Mouse (Mus musculus) 416B (cell line): Measurements from ENCODE around the gene Cyp4x1.
A peak's percentile ranks its signal among the peaks of the same experiment; 100 is the strongest.
"Not testable (repeated sequence)": the region's sequence is repeated elsewhere in the genome, so short reads cannot be mapped to it uniquely, and the experiment has no call there.

Source experiments
- DNase-seq: peaks from one replicate; pipeline ENCODE4 v3.0.0; 2011; ENCODE audit warnings: low read depth

Gene Cyp4x1

DNA sequence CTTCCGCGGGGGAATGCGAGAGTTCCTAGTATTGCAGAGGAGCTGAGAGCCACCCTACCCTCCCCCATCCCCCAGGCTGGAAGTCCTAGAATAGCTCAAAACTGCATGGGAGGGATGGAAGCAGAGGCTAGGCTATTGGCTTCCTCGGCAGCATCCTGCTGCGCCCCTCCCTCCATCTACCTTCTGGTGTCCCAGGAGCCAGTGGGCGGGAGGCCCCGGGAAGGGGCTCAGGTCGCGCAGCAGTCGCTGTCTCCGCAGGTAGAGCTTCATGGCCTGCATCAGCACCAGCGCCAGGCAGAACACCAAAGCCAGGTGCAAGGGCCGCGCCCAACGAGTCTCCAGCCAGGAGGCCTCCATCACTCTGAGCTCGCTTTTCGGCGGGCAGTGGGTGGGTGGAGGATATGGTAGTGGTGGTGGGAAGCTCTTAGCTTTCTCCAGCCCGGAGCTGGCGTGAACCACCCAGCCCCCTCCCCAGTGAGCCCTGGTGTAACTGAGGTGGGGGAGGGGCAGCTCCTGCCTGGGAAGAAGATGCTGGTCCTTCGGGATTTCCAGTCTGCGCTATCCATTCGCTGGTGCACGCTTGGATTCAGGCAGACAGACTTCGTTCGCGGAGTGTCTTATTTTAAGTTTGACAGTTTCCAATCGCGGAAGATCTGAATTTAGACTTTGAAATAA, at the start of gene Cyp4x1:
TSS of gene Cyp4x1 (minus strand) at position 661 of the 675 bp plus-strand sequence.
- DNase-seq = no peak

DNA sequence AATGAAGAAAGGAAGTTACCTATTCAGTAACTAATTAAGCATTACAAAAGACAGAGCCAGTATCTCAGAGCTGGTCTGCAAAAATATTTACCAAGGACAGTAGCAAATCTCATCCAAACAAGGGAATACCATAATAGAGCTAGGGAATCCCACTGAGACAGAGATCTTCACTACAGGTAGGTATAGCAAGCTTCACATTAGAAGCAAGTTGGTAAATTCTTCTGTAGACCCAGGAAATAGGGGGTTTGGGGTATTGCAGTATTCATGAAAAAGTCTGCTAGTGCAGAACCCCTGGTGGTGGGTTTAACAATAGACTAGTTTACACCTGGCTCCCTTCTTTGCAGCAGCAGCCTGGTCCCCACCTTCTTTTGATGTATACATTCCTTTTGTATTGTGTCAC, 42.1 kb upstream of the Cyp4x1 start:
- not testable (repeated sequence) for DNase-seq

DNA sequence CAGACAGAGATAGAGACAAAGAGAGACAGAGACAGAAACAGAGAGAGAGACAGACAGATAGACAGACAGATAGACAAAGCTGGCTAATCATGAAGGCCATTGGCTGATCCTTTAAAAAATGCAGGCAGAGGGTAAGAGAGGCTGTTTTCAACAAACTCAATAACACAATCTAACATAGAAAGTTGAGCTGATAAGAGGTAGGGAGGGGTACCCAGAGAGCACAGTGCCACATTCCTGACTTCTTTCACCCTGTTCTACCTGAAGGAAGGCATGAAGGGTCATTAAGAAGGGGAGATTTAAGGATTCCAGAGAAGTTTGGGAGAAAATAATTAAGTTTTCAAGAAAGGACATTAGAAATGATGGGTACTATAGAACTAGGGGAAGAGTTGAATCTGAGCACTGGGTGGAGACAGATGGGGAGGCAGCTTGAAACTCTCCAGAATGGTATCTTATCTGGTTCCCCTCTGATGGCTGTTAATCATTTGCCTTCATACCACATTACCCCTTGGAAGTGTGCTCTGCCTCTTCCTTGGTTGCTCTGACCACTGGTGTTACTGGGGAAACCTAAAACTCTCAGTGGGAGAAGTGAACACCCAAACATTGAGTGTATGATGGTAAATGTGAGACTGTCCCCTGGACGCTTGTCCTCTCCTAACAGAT, 40.7 kb upstream of the Cyp4x1 start:
- no peak for DNase-seq

DNA sequence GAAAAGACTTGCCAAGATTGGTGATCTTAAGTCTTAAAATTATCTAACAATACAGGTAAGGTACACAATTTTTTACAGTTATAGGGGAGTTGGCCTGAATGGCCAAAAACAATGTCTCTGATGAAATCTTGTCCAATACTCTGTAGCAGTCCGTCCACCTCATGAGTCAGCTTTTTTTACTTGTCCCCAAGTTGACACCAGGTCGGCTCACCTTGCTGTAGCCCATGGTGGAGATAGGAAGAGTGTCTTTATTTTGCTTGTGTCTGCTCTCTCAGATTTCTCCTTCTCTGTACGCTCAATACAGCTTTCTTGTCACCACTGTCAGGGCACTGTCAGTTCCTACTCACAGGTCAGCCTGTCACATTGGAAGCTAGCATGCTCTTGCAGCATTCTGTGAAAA, 24.9 kb upstream of the Cyp4x1 start:
- DNase-seq = not testable (repeated sequence)

DNA sequence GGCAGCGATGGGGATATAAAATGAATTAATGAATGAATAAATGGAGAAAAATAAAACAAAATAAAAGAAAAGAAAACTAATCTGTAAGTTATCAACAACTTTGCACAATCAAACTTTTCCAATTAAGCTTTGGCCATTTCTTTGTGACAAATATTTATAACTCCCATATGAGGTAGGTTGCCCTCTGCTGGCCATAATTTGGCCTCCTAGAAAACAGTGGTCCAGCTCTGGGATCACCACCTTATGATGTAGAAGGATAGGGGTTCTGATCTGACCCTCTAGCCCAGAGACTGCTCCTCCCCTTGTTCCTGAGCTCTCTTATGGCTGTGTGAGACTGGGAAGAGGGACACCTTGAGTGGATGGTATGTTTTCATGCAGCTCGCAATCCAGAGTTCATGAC, 20.6 kb upstream of the Cyp4x1 start:
- peak; percentile 21 for DNase-seq

DNA sequence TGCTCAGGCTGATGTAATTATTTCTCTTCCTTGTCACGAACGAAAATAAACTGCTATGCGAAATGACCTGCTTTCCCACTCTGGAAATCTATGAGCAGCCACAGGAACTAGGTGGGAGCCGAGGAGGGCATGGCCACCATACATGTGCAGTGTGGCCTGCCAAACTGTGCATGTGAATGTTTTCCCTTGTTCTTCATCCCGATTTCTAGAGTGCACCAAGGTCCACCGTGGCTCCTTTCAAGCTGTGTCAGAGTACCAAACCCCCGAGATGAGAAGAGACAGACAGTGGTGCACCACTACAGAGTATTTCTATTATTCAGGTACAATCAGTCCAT, 182 bp upstream of the Cyp4x1 start:
- no peak for DNase-seq

DNA sequence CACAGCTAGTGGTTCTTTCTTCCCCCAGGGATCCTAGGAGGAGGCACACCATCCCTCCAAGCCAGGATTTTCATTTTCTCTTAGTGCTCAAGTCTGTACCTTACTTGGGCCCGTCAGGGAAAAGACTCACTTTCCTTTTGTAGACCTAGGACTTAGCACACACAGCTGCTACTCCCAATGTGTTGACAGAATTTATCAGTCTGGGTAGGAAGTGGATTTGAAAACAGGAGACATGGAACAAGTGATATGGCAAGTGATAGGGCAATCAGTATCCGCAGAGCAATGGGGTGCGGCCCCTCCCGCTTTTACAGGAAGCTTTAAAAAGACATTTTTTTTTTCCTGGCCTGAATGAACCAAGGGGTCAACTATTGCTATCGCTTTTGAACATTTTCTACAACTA, 996 bp downstream of the Cyp4x1 start:
- DNase-seq = no peak

DNA sequence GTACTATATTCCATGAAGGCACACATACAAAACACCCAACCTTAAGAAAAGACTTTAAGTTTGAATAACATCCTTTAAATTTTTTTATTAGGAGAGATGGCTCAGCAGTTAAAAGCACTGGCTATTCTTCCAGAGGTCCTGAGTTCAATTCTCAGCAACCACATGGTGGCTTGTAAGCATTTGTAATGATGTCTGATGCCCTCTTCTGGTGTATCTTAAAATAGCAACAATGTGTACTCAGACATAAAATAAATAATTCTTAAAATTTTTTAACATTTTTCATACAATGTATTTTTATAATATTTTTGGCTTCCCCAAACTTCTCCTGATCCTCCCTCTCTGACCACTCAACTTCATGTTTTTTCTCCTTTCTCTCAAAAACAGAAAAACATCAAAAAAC, 9.4 kb downstream of the Cyp4x1 start:
- peak; percentile 61 for DNase-seq

DNA sequence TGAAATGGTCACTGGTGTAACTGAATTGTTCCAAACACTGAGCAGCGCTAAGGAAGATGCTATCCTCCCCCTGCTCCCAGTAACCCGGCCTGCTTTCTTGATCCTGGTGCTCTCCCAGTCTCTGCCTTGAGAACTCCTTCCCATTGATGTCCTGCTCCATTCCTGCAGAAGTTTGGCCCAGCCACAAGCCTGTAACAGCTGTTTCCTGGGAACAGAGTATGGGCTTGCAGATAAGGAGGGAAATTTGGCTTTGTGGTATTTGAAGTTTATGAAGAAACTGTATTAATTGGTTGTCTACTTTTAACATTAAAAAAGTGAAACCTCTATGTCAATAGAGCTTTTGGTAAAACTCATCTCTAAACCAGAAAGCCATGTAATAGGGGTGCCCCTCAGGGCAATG, 10.6 kb downstream of the Cyp4x1 start:
- DNase-seq = no peak

DNA sequence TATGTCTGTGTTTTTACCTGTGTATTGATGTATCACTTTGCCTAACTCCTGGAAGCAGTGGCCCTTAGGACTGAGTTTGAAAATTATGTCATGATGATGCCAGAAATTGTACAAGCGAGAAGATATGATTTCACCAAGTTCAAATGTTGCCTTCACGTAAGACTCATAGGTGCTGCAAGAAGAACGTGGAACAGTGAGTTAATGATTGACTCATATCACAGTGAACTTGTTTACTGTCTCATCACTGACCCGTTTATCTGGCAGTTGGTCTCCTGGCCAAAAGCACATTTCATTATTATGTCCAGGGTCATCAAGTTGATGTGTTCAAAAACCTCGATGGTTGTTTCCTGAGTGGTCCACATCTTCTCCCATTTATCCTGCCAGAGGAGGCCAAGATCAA, 12.5 kb downstream of the Cyp4x1 start:
- no peak for DNase-seq

DNA sequence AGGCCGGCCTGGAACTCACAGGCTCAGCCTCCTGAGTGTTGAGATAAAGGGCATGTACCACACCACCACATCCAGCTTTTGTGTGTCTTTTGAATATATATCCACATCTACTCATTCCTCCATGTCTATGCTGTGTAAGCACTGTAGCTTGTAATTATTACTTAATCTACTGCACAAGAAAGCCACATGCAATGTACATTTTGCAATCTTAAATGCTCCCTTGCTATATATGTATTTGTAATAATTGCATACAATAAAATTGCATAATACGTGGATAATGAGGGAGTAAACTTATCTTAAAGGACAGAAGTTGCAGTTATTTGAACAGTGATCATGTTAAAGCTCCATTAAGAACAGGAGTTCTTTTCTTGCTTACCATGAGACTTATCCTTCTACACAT, 12.9 kb downstream of the Cyp4x1 start:
- DNase-seq = peak; percentile 27

DNA sequence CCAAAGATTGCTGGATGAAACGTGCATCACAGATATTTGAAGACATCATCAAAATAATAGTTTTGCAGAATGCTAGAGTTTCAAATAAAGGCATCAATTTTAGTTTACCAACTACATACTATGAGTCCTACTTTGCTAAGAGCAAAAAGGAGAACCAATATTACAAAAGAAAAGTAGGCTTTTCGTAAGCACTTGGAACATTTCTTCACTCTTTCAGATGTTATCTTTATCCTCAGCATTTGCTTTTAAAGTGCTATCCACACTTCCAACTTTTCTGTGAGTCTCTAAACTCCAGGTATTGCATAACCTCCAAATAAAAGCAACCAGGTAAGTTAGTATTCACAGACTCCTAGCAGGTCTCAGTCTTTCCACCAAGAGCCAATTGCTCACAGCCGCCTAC, 14.4 kb downstream of the Cyp4x1 start:
- DNase-seq = peak; percentile 38

DNA sequence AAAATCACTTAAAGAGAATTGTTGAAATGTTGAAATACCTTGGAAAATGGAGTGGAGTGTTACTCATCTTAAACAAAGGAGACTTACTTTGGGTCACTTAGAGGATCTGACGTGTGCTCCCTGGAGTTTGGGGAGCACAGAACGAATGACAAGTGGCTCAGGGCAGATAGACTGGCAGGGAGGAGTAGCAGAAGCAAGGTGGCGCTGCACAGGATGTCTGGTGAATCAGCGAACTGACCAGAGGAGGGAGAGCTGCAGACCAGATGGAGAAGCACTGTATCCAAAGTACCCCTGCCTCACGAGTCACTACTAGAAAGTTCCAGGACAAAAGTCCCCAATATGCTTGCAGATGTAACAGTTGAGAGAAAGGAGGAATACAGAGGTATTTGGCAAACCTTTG, 20.8 kb downstream of the Cyp4x1 start:
- DNase-seq = no peak

DNA sequence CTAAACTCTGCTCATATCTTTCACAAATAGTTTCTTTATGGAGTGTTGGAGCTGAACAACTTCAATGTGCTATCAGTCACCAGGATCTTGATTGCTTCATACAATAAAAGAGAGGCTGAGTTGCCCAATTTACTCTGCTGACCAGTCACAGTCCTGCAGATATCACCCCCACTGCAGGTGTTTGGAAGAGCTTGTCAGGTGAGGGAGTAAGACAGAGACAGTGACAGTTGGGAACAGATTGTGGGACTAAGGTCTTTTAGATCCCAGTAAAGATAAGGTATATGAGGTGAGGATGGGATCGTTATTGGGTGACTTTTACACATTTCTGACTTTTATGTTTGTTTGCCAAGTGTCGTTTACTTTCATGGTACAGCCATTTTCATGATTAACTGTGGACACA, 22.9 kb downstream of the Cyp4x1 start:
- no peak for DNase-seq

DNA sequence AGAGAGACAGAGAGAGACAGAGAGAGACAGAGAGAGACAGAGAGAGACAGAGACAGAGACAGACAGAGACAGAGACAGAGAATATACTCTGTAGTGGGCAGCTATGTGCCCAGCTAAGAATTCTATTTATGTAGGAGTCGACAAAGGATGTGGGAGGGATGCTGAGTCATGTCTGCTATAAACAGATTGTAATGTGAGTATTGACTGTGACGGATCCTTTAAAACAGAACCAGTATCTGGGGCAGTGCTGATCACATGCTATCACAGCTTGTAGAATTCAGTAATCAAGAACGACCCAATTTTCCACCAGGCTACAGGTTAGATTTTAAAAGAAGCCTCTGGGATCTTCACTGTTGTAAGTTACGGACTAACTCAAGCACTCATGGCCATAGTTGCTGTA, 30.6 kb downstream of the Cyp4x1 start:
- peak; percentile 86 for DNase-seq

DNA sequence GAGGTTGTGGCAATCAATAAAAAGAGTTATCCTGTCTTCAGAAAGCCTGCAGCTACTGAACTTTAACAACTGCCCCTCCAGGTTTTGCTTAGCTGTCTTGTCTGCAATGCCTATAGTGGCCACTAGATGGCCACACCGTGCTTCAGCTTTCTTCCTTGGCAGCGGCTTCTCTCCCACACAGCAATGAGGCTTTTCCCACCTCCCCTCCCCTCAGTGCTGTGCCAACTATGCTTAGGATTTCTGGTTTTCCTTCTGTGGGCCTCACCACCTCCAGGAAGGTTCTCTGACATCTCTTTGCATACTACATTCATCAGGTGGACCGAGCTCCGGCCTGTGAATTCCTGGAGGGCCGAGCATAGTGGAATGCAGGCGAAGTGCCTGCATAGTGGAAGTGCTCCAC, 32.4 kb downstream of the Cyp4x1 start:
- DNase-seq = peak; percentile 72

DNA sequence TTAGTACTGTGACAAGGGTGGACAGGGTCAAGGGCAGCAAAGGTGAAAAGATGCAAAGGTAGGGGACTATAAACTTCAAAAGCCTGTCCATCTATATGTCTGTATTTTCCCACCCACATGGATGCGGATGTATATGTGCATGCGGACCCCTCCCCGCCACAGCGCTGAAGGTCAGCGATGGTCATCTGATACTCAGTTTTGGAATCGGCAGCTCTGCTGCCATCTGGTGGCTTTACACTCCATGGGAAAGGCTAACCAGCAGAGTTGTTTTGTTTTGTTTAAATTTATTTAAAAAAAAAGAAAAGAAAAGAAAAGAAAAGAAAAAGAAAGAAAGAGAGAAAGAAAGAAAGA, 37.0 kb downstream of the Cyp4x1 start:
- DNase-seq = peak; percentile 62

DNA sequence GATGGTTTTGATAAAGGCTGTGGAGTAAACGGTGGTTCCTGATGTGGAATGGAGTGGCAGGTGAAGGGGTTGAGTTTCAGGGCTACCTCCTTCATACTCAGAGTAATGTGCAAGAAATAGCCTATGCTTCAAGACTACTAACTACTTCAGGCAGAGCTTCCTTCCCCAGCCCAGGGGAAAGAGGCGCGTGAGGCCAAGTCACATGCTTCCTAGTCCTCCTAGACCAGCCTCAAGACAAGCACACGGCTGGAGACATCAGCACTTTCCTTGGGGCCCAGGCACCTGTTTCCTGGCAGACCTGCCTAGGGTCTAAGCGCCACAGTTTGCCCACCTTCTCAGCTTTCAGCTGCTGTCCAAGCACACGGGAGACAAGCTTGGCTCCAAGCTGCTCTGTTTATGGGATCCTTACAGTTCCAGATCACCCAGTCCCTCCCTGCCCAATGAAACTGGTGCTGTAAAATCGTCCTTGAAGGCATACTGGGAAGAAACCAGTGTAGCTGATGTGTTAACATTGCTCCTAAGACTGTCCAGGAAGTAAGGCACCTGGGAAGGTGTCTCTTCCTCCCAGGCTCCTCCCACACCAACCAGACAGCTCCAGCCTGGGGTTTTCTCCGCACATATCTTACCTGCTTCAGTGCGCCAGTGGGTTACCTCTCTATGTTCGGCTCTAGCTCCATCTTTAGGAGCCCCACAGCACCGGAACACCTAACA, 37.5 kb downstream of the Cyp4x1 start:
- peak; percentile 62 for DNase-seq

DNA sequence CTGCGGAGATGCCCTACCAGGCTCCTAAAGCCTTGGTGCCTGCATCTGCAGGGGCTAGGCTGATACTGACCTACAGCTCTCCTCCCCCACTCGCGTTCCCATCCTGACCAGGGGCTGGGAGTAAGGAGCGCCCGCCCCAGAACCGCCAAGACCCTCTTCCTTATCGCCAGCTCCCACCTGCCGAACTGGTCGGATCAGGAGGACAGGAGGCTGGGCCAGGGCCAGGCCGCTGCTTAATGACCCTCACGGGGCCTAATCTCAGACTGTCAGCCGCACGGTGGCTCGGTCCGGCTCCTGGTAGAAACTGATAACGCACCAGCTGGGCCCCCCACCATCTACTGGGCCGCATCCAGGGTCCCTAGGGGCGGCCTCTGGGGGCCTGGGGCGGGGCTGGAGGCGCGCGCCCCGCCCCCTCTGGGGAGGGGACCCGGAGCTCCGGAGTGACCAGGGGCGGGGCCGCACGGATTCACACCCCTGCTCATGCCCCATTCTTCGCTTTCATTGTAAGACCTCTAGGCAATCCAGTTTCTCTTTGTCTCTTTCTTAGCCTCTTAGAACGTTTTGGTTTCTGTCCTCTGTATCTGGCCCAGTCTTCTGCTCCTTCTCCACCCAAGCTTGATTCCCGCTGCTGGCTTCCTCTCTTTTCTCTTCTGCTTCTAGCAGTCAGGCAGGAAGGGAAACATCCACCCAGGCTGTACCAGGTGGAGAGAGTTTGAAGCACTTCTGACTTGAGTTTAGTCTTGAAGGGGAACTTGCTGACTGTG, 38.2 kb downstream of the Cyp4x1 start:
- peak; percentile 92 for DNase-seq

DNA sequence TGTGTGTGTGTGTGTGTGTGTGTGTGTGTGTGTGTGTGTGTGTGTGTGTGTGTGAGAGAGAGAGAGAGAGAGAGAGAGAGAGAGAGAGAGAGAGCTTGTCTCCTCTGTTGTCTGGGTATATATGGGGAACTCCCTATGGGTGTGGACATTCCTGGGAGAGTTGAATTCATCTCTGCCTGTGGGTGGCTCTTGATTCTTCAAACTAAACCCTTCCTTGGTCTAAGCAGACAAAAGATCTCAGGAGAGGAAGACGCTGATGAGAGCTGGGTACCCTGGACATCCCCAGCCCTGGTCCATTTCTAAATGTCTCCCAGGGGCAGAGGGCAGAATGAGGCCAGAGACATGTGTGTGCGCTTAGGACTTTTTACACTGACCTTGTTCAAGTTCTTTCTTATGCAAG, 40.0 kb downstream of the Cyp4x1 start:
- DNase-seq = no peak

DNA sequence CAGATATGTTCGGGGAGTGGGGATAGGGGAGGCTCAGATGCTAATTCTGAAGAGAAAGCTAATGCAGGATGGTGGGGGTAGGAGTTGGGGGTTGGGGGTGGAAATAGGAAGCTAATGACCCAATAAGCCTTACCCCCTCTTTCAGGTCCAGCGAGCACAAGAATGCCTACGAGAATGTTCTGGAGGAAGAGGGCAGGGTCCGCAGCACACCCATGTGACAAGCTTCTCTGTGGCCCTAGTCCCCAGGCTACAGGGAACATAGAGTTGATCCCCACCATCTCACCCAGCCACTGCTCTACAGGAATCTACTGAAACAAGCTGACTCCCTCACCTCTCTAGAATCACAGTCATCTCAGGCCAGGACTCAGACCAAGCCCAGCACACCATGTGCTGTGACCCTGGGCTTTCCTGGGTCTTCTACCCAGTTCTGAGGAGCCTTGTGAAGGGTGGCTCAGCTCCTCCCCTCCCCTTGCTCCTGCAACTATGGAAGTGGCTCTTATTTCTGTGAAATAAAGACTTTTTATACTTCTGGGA, 40.7 kb downstream of the Cyp4x1 start:
- DNase-seq = no peak

DNA sequence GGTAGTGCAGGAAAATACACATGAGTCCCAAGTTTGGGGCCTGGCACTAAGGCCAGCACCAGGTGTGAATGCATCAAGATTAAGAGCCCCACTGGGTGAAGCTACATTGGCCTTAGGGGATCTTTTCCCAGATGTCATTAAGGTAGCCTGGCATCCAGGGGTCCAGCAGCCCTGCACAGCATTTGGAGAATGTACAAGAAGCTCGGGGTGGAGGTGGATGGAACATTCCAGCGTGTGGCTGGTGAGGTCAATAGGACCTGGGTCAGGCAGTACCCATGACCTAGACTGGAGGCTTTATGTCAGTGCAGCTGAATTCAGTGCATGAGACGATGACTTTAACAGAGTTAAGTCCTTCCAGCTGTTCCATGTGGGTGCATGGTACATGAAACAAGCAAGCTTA, 42.3 kb downstream of the Cyp4x1 start:
- DNase-seq = no peak

DNA sequence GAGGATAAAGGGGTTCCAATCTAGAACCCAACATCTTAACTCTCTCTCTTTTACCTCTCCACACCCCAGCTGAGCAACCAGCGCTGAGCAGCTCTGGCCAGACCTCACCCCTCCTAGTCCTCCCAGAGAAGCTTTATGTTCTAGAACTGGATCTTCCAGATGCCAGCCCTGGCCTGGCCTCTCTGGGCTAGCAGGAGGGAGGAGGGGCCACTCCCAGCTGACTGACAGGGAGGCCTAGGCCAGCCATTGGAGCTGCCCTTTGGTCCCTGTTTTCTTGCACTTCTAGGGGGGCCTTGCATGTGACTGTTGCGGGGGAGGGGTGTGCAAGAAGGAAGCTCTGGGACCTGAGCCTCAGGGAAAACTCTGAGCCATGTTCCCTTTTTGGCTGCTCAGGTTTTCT, 43.5 kb downstream of the Cyp4x1 start:
- no peak for DNase-seq
